8 mouse cellular contexts compared by ENCODE assay signal in the genomic region with DNA sequence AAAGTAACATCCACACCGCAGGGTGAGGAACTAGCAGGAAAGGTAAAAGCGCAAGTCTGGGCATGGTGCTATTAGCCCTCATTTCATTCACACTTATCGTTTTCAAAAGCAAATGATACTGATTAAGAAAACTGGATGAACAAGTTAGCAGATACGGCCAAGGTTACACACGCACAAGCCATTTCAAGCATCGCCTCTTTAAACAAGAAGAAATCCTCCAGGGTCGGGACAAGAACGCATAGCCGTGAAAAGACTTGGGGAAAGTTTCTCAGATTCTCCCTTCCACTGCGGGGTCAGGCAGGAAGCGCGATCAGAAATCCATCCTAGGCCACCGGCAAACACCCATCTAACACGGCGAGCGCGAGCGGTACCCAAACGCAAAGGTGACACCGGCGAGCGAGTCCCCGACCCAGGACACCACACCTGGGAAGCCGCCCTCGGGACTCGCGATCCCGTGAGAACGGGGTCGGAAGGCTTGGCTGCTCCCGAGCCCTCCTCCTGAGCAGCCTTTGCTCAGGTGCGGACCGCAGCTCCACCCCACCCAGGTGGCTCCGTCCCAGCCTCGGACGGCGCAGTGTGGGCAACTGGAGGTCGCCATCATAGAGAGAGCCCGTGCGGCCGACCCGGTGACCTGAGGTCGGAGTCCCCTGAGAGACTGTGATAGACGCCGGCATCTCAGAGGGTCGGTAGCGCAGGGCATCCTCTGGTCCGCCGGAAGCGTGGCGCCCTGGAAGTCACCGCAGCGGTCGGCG. TPM values are rescaled to one million over a fixed set of nuclear protein-coding genes. Genes with fewer than 3 reads are reported as not detected.
DNase-seq lines count a peak whose midpoint lies in the region; ATAC-seq and TF ChIP-seq lines count a peak whose summit lies in the region.

No protein-coding gene starts in this region.

- no peak for DNase-seq in heart, adult 8-10 months (ENCODE audit: low spot score)
- DNase-seq in CD8-positive naive resting alpha-beta T cell, adult 2 months (ENCODE audit: low read depth in 2 of 2, low spot score in 2 of 2): peak; percentile 15 to 21
- DNase-seq in thymus, postnatal 4 days: no peak
- DNase-seq in frontal cortex, adult 2 months (ENCODE audit: extremely low spot score in 1 of 2, low spot score in 1 of 2): no peak

- H3K27me3 ChIP-seq in heart, embryonic 12.5 days (replicated peaks): no peaks in the 10 kb centered on the region
- H3K27me3 ChIP-seq in embryonic facial prominence, embryonic 13.5 days: no peaks in the 10 kb centered on the region
- H3K27me3 ChIP-seq in intestine, postnatal 0 days (replicated peaks; ENCODE audit: control insufficient read depth, insufficient read depth, low read length): no peaks in the 10 kb centered on the region
- no peaks in the 10 kb centered on the region for H3K27me3 ChIP-seq in myocyte (ENCODE audit: control insufficient read depth, insufficient read depth, insufficient read length)

- peak overlapping the region; percentile 79 for H3K9ac ChIP-seq in heart, embryonic 12.5 days
- H3K9ac ChIP-seq in embryonic facial prominence, embryonic 13.5 days: peak overlapping the region; percentile 83
- H3K9ac ChIP-seq in intestine, postnatal 0 days (ENCODE audit: low read depth, low read length): peak overlapping the region; percentile 62

- TF ChIP-seq CTCF in intestine, postnatal 0 days (IDR thresholded peaks at IDR 0.05; ENCODE audit: low read depth): no peak

- TF ChIP-seq POLR2A in myocyte (IDR thresholded peaks at IDR 0.05; ENCODE audit: insufficient read length, low read depth): no peak

- 1% methylated on average over 55 of the region's 55 CpGs for WGBS in heart, embryonic 12.5 days
- WGBS in embryonic facial prominence, embryonic 13.5 days: under 1% methylated on average over 53 of the region's 55 CpGs
- WGBS in intestine, postnatal 0 days: under 1% methylated on average over 55 of the region's 55 CpGs

- H3K79me2 ChIP-seq in myocyte (ENCODE audit: control insufficient read depth, insufficient read depth): peaks cover 12% of the 10 kb centered on the region

- peak; percentile 66 for ATAC-seq in heart, embryonic 12.5 days (ENCODE audit: insufficient number of reproducible peaks, low FRiP score)
- peak; percentile 83 for ATAC-seq in embryonic facial prominence, embryonic 13.5 days (ENCODE audit: insufficient number of reproducible peaks, insufficient read depth, low FRiP score, low TSS enrichment, low read depth)
- peak; percentile 72 for ATAC-seq in intestine, postnatal 0 days

- H3ac ChIP-seq in myocyte (ENCODE audit: control insufficient read depth, insufficient read length): peak overlapping the region; percentile 27

- peaks cover 15% of the 10 kb centered on the region for H3K4me1 ChIP-seq in heart, embryonic 12.5 days (replicated peaks)
- peaks cover 11% of the 10 kb centered on the region for H3K4me1 ChIP-seq in embryonic facial prominence, embryonic 13.5 days
- no peaks in the 10 kb centered on the region; the same call in 1 of the 2 replicates for H3K4me1 ChIP-seq in intestine, postnatal 0 days (replicated peaks; ENCODE audit: control insufficient read depth, insufficient read depth, low read length)

- peaks cover 20% of the 10 kb centered on the region for H3K36me3 ChIP-seq in heart, embryonic 12.5 days
- H3K36me3 ChIP-seq in embryonic facial prominence, embryonic 13.5 days: peaks cover 16% of the 10 kb centered on the region
- peaks cover 3% of the 10 kb centered on the region; the same call in 1 of the 2 replicates for H3K36me3 ChIP-seq in intestine, postnatal 0 days (ENCODE audit: control insufficient read depth, insufficient read depth)
- peaks cover 9% of the 10 kb centered on the region for H3K36me3 ChIP-seq in myocyte (ENCODE audit: control insufficient read depth, insufficient read depth)

- 0 out of 2 replicates have a peak, but pooled peaks cover 3% of the 10 kb centered on the region for H3K9me3 ChIP-seq in heart, embryonic 12.5 days (replicated peaks)
- no peaks in the 10 kb centered on the region for H3K9me3 ChIP-seq in embryonic facial prominence, embryonic 13.5 days
- no peaks in the 10 kb centered on the region for H3K9me3 ChIP-seq in intestine, postnatal 0 days (ENCODE audit: control insufficient read depth)

- H3K4me2 ChIP-seq in heart, embryonic 12.5 days: peak overlapping the region; percentile 98
- H3K4me2 ChIP-seq in embryonic facial prominence, embryonic 13.5 days: peak overlapping the region; percentile 93
- peak overlapping the region; percentile 94 for H3K4me2 ChIP-seq in intestine, postnatal 0 days (replicated peaks; ENCODE audit: low read depth)
- H3K4me2 ChIP-seq in myocyte (ENCODE audit: low read depth): peak overlapping the region; percentile 94

- H3K4me3 ChIP-seq in heart, embryonic 12.5 days: peak overlapping the region; percentile 89
- peak overlapping the region; percentile 65 for H3K4me3 ChIP-seq in embryonic facial prominence, embryonic 13.5 days
- peak overlapping the region; percentile 96 for H3K4me3 ChIP-seq in intestine, postnatal 0 days (ENCODE audit: low read depth, low read length)
- peak overlapping the region; percentile 62 for H3K4me3 ChIP-seq in myocyte

- H3K27ac ChIP-seq in heart, embryonic 12.5 days (ENCODE audit: poor library complexity, severe bottlenecking): no peak overlapping the region
- no peak overlapping the region for H3K27ac ChIP-seq in embryonic facial prominence, embryonic 13.5 days
- H3K27ac ChIP-seq in intestine, postnatal 0 days (ENCODE audit: low read depth, low read length): peak overlapping the region; percentile 42

TF ChIP-seq in myocyte, 11 proteins besides CTCF, POLR2A, EP300 and RAD21:
- TF ChIP-seq USF1 (IDR thresholded peaks at IDR 0.05; ENCODE audit: low read depth): no peak
- TF ChIP-seq MAX (IDR thresholded peaks at IDR 0.05; ENCODE audit: low read depth): no peak
- TF ChIP-seq TCF3 (IDR thresholded peaks at IDR 0.05; ENCODE audit: insufficient read length, low read depth): no peak
- TF ChIP-seq REST (IDR thresholded peaks at IDR 0.05; ENCODE audit: insufficient read depth, insufficient read length): no peak
- TF ChIP-seq E2F4 (IDR thresholded peaks at IDR 0.05; ENCODE audit: insufficient read depth): no peak
- TF ChIP-seq MYOD1 (IDR thresholded peaks at IDR 0.05; ENCODE audit: control insufficient read depth in 1 of 3, insufficient read length in 2 of 3, low read depth in 2 of 3): no peak
- no peak for TF ChIP-seq TCF12 (IDR thresholded peaks at IDR 0.05; ENCODE audit: insufficient read depth, poor library complexity, severe bottlenecking)
- no peak for TF ChIP-seq POLR2AphosphoS2 (IDR thresholded peaks at IDR 0.05; ENCODE audit: insufficient read length, low read depth)
- no peak for TF ChIP-seq CEBPB (IDR thresholded peaks at IDR 0.05; ENCODE audit: insufficient read depth, poor library complexity, severe bottlenecking)
- no peak for TF ChIP-seq SRF (IDR thresholded peaks at IDR 0.05; ENCODE audit: control insufficient read depth, insufficient read length, low read depth)
- TF ChIP-seq MYOG (IDR thresholded peaks at IDR 0.05; ENCODE audit: control insufficient read depth in 1 of 3, insufficient read depth in 1 of 3, insufficient read length in 2 of 3, low read depth in 2 of 3): no peak

RNA-seq across cellular contexts. Expression of a gene that starts 0.5 kb away (rescaled TPM):
- 16.9 and 21.5 TPM in 2 replicates for polyA plus RNA-seq in heart, embryonic 12.5 days (2016; fragmentation: Nextera tagmentation; extraction: Ambion mirVana)
- 1 to 10 TPM; 2.0 to 4.1 (median 3.5) TPM for total RNA-seq in heart, adult 8-10 months (2022)
- polyA plus RNA-seq in embryonic facial prominence, embryonic 13.5 days (2015; fragmentation: Nextera tagmentation; extraction: Ambion mirVana): 34.9 and 36.9 TPM in 2 replicates
- polyA plus RNA-seq in intestine, postnatal 0 days (2015; fragmentation: Nextera tagmentation; extraction: Ambion mirVana): 42.6 and 43.8 TPM in 2 replicates
- polyA plus RNA-seq in myocyte (2012; fragmentation: generic; extraction: Trizol): 14.8 TPM
- polyA plus RNA-seq in frontal cortex, adult 2 months (2012; rRNA removed): 18.6 and 18.9 TPM in 2 replicates

RNA-seq across cellular contexts. Expression of a gene that starts 0.7 kb away (rescaled TPM):
- 115 TPM in 2 replicates for polyA plus RNA-seq in heart, embryonic 12.5 days (2016; fragmentation: Nextera tagmentation; extraction: Ambion mirVana)
- 10 to 100 TPM; 44.4 to 56.4 (median 47.0) TPM for total RNA-seq in heart, adult 8-10 months (2022)
- 137 and 150 TPM in 2 replicates for polyA plus RNA-seq in embryonic facial prominence, embryonic 13.5 days (2015; fragmentation: Nextera tagmentation; extraction: Ambion mirVana)
- polyA plus RNA-seq in intestine, postnatal 0 days (2015; fragmentation: Nextera tagmentation; extraction: Ambion mirVana): 192 and 200 TPM in 2 replicates
- 49.1 TPM for polyA plus RNA-seq in myocyte (2012; fragmentation: generic; extraction: Trizol)
- polyA plus RNA-seq in frontal cortex, adult 2 months (2012; rRNA removed): 83.0 and 84.3 TPM in 2 replicates

Comparison
In these comparisons a context has a peak if more than half of its experiments do, and no peak if none do; other contexts are left out.
1. DNase-seq: peak in CD8-positive naive resting alpha-beta T cell, adult 2 months (2 of 2); none in heart, adult 8-10 months (single experiment), thymus, postnatal 4 days (single experiment) and frontal cortex, adult 2 months (0 of 2).
2. Peak in every context shown above with its lines, with median percentiles within 50 percentile points of each other: ATAC-seq, H3K4me2 ChIP-seq, H3K4me3 ChIP-seq and H3K9ac ChIP-seq.